Mouse (Mus musculus) ES-E14 (cell line): ENCODE data around the gene Diaph2. TPM values are rescaled to one million over a fixed set of nuclear protein-coding genes. Genes with fewer than 3 reads are reported as not detected.

Source experiments
- DNase-seq: peaks from one replicate; pipeline ENCODE4 v3.0.0-alpha.2; 2013; ENCODE audit warnings: low read depth, low spot score
- H3K27ac ChIP-seq: 2 replicates; pipeline ENCODE4 v1.5.1; 2012; ENCODE audit warnings: low read depth, mild to moderate bottlenecking, low read length, moderate library complexity, mixed read lengths; ENCODE audit not compliant: poor library complexity, insufficient read depth, severe bottlenecking
- H3K36me3 ChIP-seq: 2 replicates; pipeline ENCODE4 v1.6.1; 2012; ENCODE audit warnings: mild to moderate bottlenecking, low read length, moderate library complexity, mixed read lengths; ENCODE audit not compliant: control insufficient read depth, poor library complexity, insufficient read depth, severe bottlenecking
- H3K4me1 ChIP-seq, 2 experiments: fragments of 150-350 bp in 1 of 2; sonication (generic) in 1 of 2; 2 replicates each; pipeline ENCODE4 v1.6.1; 2012; ENCODE audit warnings: low read length in 2 of 2, mild to moderate bottlenecking in 1 of 2, mixed read lengths in 1 of 2; ENCODE audit not compliant: control insufficient read depth in 2 of 2, insufficient read depth in 2 of 2, poor library complexity in 1 of 2
- H3K4me3 ChIP-seq, 2 experiments: fragments of 150-350 bp in 1 of 2; sonication (generic) in 1 of 2; 2 replicates each; pipeline ENCODE4 v1.5.1; 2012; ENCODE audit warnings: low read length in 2 of 2, low read depth in 1 of 2, mild to moderate bottlenecking in 1 of 2, mixed read lengths in 1 of 2; ENCODE audit not compliant: insufficient read depth in 1 of 2, poor library complexity in 1 of 2, severe bottlenecking in 1 of 2
- H3K9ac ChIP-seq: 2 replicates; pipeline ENCODE4 v1.6.1; 2012; ENCODE audit warnings: low read depth, mild to moderate bottlenecking, low read length, mixed read lengths; ENCODE audit not compliant: poor library complexity, insufficient read depth, severe bottlenecking
- H3K9me3 ChIP-seq: fragments of 150-350 bp; sonication (generic); 2 replicates; pipeline ENCODE4 v1.6.1; 2012; ENCODE audit warnings: low read depth, mild to moderate bottlenecking, low read length; ENCODE audit not compliant: control insufficient read depth, insufficient read depth
- CHD2 ChIP-seq: IDR thresholded peaks from 2 replicates; pipeline ENCODE4 v1.6.1; 2014; ENCODE audit warnings: mild to moderate bottlenecking, low read depth, low read length, inconsistent platforms
- HCFC1 ChIP-seq: IDR thresholded peaks from 2 replicates; pipeline ENCODE4 v1.6.1; 2012; ENCODE audit warnings: low read length, inconsistent platforms, borderline replicate concordance; ENCODE audit not compliant: insufficient read depth
- MAFK ChIP-seq: IDR thresholded peaks from 2 replicates; pipeline ENCODE4 v1.6.1; 2014; ENCODE audit warnings: mild to moderate bottlenecking, low read depth, low read length, inconsistent platforms; ENCODE audit not compliant: insufficient read depth
- ZC3H11A ChIP-seq: IDR thresholded peaks from 2 replicates; pipeline ENCODE4 v1.6.1; 2012; ENCODE audit warnings: low read depth, mild to moderate bottlenecking, inconsistent platforms, low read length, borderline replicate concordance
- ZNF384 ChIP-seq: IDR thresholded peaks from 2 replicates; pipeline ENCODE4 v1.6.1; 2012; ENCODE audit warnings: low read depth, low read length, inconsistent platforms
- in situ Hi-C, 2 experiments: fragments of 600-800 bp; cut with MboI; formaldehyde crosslinking; loops; one replicate each; pipeline ENCODE4 v1.15.1; 2025; ENCODE audit warnings: low sequenced_read_pairs in 2 of 2, inconsistent platforms in 1 of 2; ENCODE audit not compliant: unreplicated experiment in 2 of 2
- total RNA-seq: library from RNA; depleted of rRNA; stranded (reverse); fragments of 300-350 nt; gene quantifications from 2 replicates; pipeline ENCODE4 v1.2.3, GENCODE M21; 2012

Gene Diaph2
- total RNA-seq, 1 experiment, result 5.8 TPM

- TF ChIP-seq ZNF384 (no peak), CHD2 (no peak), HCFC1 (no peak), ZC3H11A (no peak), MAFK (no peak)
- in situ Hi-C loops, result no loop called here
- no peak for DNase-seq
These were observed 537.5 kb downstream of the Diaph2 start for GRCm38 (mm10) chrX:130287032-130287431.

GRCm38 (mm10) chrX:130289775-130290174, 540.2 kb downstream of the Diaph2 start:
- in situ Hi-C loops, result no loop called here
- Histone ChIP-seq H3K9ac (no peak overlapping the region), H3K27ac (no peak overlapping the region), H3K36me3 (no peaks in the 10 kb centered on the region), H3K4me3 (no peak overlapping the region), H3K9me3 (no peaks in the 10 kb centered on the region), H3K4me1 (no peaks in the 10 kb centered on the region)
- DNase-seq, result no peak
- TF ChIP-seq ZNF384, result no peak
- no peak for TF ChIP-seq ZC3H11A
- TF ChIP-seq CHD2, result no peak
- no peak for TF ChIP-seq MAFK
- TF ChIP-seq HCFC1, result no peak

More at GRCm38 (mm10) chrX:130287032-130287431, 537.5 kb downstream of the Diaph2 start:
- no peak overlapping the region for H3K27ac ChIP-seq
- H3K9me3 ChIP-seq, result no peaks in the 10 kb centered on the region
- no peak overlapping the region for H3K9ac ChIP-seq
- H3K4me1 ChIP-seq, result no peaks in the 10 kb centered on the region
- H3K4me3 ChIP-seq, result no peak overlapping the region
- H3K36me3 ChIP-seq, result no peaks in the 10 kb centered on the region

- Histone ChIP-seq H3K4me1 (no peaks in the 10 kb centered on the region), H3K27ac (no peak overlapping the region), H3K4me3 (no peak overlapping the region), H3K9ac (no peak overlapping the region), H3K36me3 (no peaks in the 10 kb centered on the region), H3K9me3 (no peaks in the 10 kb centered on the region)
- no peak for TF ChIP-seq ZNF384
- no peak for TF ChIP-seq ZC3H11A
- TF ChIP-seq CHD2, result no peak
- no peak for TF ChIP-seq MAFK
- no peak for TF ChIP-seq HCFC1
- in situ Hi-C loops, result no loop called here
- DNase-seq, result no peak
These were observed 601.4 kb downstream of the Diaph2 start for GRCm38 (mm10) chrX:130350808-130351435.

GRCm38 (mm10) chrX:130351480-130351879, 601.9 kb downstream of the Diaph2 start:
- Histone ChIP-seq H3K4me1 (no peaks in the 10 kb centered on the region), H3K9ac (no peak overlapping the region), H3K36me3 (no peaks in the 10 kb centered on the region), H3K4me3 (no peak overlapping the region), H3K9me3 (no peaks in the 10 kb centered on the region), H3K27ac (no peak overlapping the region)
- in situ Hi-C loops, result no loop called here
- DNase-seq, result no peak
- no peak for TF ChIP-seq HCFC1
- no peak for TF ChIP-seq CHD2
- no peak for TF ChIP-seq MAFK
- no peak for TF ChIP-seq ZC3H11A
- TF ChIP-seq ZNF384, result no peak
